Mouse (Mus musculus) cerebellum, adult 2 months (tissue): ENCODE measurements at regions not wholly inside any gene's neighbourhood (a gene's known extent, or its start where the extent isn't known, plus 50 kb on each side); places are given as distances from the start of the nearest gene placed in this dataset.

Experiments
- CTCF ChIP-seq: fragments of 200-500 bp; IDR thresholded peaks from 2 replicates; pipeline ENCODE4 v1.5.1; 2011; ENCODE audit warnings: low read depth, mild to moderate bottlenecking, control low read depth, low read length, moderate library complexity, borderline replicate concordance; ENCODE audit not compliant: insufficient read depth
- POLR2A ChIP-seq: fragments of 200-500 bp; IDR thresholded peaks from 2 replicates; pipeline ENCODE4 v1.6.1; 2011; ENCODE audit warnings: low read length, control low read depth, borderline replicate concordance; ENCODE audit not compliant: insufficient read depth

- no peak for TF ChIP-seq POLR2A
- TF ChIP-seq CTCF = no peak
Measured at GRCm38 (mm10) chr13:32508447-32508846, 169.9 kb upstream of the Gmds start.
